Mouse (Mus musculus) fat pad, adult 2 months (tissue): ENCODE data around the gene Frmpd2.

Source experiments
- DNase-seq: peaks from one replicate; pipeline ENCODE4 v3.0.0-alpha.2; 2011; ENCODE audit warnings: low read depth, low spot score; ENCODE audit errors: extremely low read depth

Frmpd2 gene

GRCm38 (mm10) chr14:33607431-33607830 is 135.9 kb downstream of the Frmpd2 start:
- DNase-seq: no peak
